Mouse (Mus musculus) neutrophil, adult 59 days (primary cell): Measurements from ENCODE around the gene Gtpbp8. TPM values are rescaled to one million over a fixed set of nuclear protein-coding genes. Genes with fewer than 3 reads are reported as not detected.

Experiments
- total RNA-seq, 2 experiments: library from RNA; stranded (reverse); gene quantifications; 1 replicate in 1 of 2; 2 replicates in 1 of 2; pipeline ENCODE4 v1.2.4; 2023

Gtpbp8 gene
- total RNA-seq = 10 to 100 TPM in 1 of 2 experiments, 1 to 10 TPM in 1; 8.2 to 10.7 TPM

GRCm38 (mm10) chr16:44745866-44746562 lies at the start of gene Gtpbp8:
Gene Gtpbp8, minus strand, starts transcription at chr16:44746363.

DNA sequence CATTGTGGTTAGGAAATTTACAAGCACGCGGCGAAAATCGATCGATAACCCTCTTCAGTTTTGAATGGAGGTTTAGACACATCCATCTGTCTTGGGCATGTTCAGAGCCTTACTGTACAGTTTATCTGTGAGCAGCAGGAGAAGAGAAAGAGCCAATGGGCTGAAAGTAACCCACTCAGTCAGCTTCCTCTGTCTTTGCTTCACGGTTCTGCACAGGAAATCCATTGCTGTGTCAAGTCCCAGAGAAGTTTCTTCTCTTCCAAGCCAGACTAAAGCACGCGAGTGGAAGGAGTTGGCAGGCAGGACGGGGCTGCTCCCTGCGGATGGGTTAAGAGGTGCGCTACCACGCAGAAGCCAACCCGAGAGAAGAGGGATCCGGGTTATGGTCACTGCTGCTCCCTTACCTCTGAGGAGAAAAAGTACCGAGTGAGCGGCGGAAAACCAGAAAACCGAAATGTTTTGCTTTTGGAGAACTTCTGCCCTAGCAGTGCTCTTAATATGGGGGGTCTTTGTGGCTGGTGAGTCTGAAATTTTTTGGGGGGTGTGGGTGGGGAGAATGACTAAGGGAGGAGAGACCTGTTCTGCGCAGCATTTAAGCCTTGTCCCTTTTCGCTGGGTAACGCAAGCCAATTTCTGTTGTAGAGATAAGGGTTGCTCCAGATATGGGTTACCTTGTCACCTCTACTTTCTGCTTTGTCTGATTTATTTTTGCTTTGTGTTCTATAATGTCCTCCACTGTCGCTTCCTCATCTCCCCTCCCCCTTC lies 19.6 kb upstream of the Gtpbp8 start, which contains the start of gene Cd200r1:
Gene Cd200r1 (plus strand): TSS at position 182 of the 765 bp plus-strand sequence.

GRCm38 (mm10) chr16:44724083-44724787 lies 21.9 kb downstream of the Gtpbp8 start, which contains the start of gene Nepro:
Gene Nepro, plus strand, starts transcription at chr16:44724301.

Other genes with a start within 250 kb of the Gtpbp8 start
- not detected for gene Boc, start 187.5 kb downstream of the Gtpbp8 start, total RNA-seq
- 10 to 100 TPM in 1 of 2 experiments, 1 to 10 TPM in 1; 5.9 to 10.0 TPM for gene Nepro, start 22.1 kb downstream of the Gtpbp8 start, total RNA-seq
- gene Cd200r1, start 19.4 kb upstream of the Gtpbp8 start, total RNA-seq = 10 to 100 TPM; 15.0 to 15.2 TPM
- gene Cd200r4, start 65.4 kb upstream of the Gtpbp8 start, total RNA-seq = 1 to 10 TPM; 1.0 to 1.7 TPM
- under 1 TPM in 1 of 2 experiments, not detected in 1; 0.22 TPM for gene Cd200r2, start 120.7 kb upstream of the Gtpbp8 start, total RNA-seq
- gene Cd200r3, start 197.3 kb upstream of the Gtpbp8 start, total RNA-seq = 1 to 10 TPM; 4.9 to 8.5 TPM